Mouse (Mus musculus) E14TG2a.4 (cell line): ENCODE measurements around the gene Tigar.

Experiments
- CTCF ChIP-seq: conservative IDR thresholded peaks from 2 replicates; pipeline ENCODE4 v1.5.1; 2014; ENCODE audit warnings: low read length
- NANOG ChIP-seq: IDR thresholded peaks from 2 replicates; pipeline ENCODE4 v1.6.1; 2014; ENCODE audit warnings: borderline replicate concordance, low read length, mixed read lengths

DNA sequence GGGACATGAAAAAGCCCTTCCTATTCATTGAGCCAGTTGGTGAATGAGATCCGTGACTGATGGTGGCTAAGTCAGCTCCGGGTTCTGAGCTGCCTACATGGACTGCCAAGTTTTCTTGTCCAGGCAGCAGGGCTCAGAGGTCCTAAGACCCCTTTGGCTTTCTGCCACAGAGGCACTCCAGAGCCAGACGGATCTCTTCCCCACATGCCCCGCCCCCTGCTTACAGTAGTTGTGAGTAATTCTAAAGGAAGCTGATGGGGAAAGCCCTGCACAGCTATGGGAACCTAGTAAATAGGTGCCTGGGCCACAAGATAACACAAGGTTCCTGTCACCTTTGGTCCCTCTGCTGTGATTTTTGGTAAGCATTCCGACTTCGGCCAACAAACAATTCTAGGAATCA, 64.4 kb downstream of the Tigar start:
- no peak for TF ChIP-seq CTCF
- no peak for TF ChIP-seq NANOG
